Mouse (Mus musculus): ENCODE results near the gene Wap. TPM values are rescaled to one million over a fixed set of nuclear protein-coding genes. Genes with fewer than 3 reads are reported as not detected.

Wap gene
- polyA plus RNA-seq, 1 experiment from 2014 or later = not detected

DNA sequence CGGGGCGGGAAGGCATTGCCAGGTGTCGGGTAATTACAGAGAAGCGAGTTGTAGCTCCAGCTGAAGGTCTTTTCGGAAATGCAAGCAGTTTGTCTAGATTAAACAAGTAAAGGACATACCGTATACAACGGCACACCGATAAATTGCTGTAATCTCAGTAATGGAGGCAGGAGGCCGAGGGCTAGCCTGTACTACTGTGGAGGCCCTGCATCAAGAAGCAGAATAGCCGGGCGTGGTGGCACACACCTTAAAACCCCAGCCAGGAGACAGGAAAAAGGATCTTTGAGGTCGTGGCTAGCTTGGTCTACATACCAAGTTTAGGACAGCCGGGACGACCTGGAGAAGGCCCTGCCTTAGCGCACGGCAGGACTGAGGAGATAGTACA lies 12.1 kb downstream of the Wap start:
- peak overlapping the region; percentile 79 for H3K9ac ChIP-seq
- peak overlapping the region; percentile 85 for H3K27ac ChIP-seq
- H3K27me3 ChIP-seq = no peaks in the 10 kb centered on the region
- WGBS = 11% methylated on average over 16 of the region's 16 CpGs
- H3K36me3 ChIP-seq = peaks cover 31% of the 10 kb centered on the region
- H3K4me1 ChIP-seq = peaks cover 25% of the 10 kb centered on the region
- H3K4me2 ChIP-seq (replicated peaks) = peak overlapping the region; percentile 88
- H3K4me3 ChIP-seq = peak overlapping the region; percentile 75
- H3K9me3 ChIP-seq = no peaks in the 10 kb centered on the region
- peak; percentile 19; the same call in 1 of the 2 replicates for ATAC-seq (ENCODE audit: insufficient number of reproducible peaks, insufficient read depth, low FRiP score, low TSS enrichment)

DNA sequence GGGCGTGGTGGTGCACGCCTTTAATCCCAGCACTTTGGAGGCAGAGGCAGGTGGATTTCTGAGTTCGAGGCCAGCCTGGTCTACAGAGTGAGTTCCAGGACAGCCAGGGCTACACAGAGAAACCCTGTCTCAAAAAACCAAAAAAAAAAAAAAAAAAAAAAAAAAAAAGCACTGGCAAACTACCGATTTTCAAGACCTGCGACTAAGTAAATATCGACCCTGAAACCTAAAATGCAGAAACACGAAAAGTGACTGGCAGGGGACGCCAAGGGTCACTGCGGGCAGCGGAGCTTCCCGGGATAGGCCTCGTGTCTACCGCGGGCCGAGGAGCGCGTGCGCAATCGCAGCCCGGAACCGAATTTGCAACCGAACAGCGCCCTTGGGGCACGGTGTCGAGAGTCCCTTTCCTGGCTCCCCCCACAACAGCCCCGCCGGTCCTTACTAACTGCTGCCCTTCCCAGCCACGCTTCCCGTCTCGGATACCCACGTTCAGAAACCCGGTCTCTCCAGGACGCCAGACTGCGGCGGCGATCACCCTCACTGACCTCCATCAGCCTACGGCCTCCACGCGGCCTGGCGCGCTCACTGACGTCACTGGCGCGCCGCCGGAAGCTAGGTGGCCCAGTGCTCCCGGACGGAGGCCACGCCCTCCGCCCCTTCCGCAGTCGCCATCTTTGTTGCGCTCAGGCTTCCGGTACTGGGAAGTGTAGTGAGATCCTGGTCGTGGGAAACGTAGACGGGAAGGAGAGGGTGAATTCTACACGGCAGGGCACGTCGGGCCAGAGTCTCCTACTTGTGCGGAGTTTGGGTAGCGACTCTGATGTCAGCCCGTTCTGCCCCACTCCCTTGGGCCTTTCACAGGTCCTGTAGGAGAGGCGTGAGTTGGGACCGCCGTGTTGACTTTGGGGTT lies 12.7 kb downstream of the Wap start, which contains the start of gene Tbrg4:
Gene Tbrg4, minus strand, starts transcription at position 590 of the 910 bp plus-strand sequence.
- ATAC-seq (ENCODE audit: insufficient number of reproducible peaks, insufficient read depth, low FRiP score, low TSS enrichment) = peak; percentile 90
- WGBS = under 1% methylated on average over 66 of the region's 66 CpGs
- Histone ChIP-seq H3K9me3 (no peaks in the 10 kb centered on the region), H3K27ac (peak within 1 kb of the TSS; percentile 85), H3K9ac (peak within 1 kb of the TSS; percentile 79), H3K4me2 (replicated peaks) (peak within 1 kb of the TSS; percentile 88), H3K4me1 (peaks cover 25% of the 10 kb centered on the region), H3K4me3 (peak within 1 kb of the TSS; percentile 75), H3K36me3 (peaks cover 38% of the 10 kb centered on the region), H3K27me3 (no peaks in the 10 kb centered on the region)

DNA sequence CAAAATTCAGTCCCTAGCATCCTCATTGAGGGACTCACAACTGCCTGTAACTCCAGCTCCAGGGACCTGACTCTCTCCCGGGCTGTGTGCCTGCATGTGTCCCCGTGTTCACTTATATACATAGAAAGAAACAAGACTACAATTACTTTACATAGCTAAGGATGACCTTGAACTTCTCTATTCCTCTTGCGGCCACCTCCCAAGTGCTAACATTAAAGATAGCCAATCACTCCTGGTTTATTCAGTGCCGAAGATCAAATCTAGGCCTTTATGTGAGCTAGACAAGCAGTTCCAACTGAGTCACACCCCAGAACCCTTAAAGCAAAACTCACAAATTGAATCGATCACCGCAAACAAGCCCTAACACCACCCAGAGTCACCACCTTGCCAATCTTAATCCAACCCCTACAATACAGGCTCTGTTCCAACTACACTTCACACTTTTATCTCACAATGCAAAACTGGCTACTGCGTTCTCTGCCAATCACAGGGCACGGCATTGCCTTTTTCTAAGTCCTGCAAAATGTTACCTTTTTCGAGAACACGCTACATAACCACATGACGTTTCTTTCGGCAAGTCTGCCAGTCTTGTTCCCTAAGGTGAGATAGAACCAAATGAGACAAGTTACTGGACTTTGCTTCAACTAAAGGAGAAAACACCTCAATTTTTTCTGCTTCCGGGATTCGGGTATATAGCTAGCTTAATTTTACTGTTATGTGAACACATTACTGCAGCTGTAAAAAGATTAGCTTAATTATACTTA lies 13.6 kb downstream of the Wap start:
- Histone ChIP-seq H3K9ac (peak overlapping the region; percentile 79), H3K4me3 (peak overlapping the region; percentile 75), H3K4me1 (peaks cover 25% of the 10 kb centered on the region), H3K27me3 (no peaks in the 10 kb centered on the region), H3K36me3 (peaks cover 47% of the 10 kb centered on the region), H3K27ac (no peak overlapping the region), H3K9me3 (no peaks in the 10 kb centered on the region), H3K4me2 (replicated peaks) (peak overlapping the region; percentile 88)
- 69% methylated on average over 14 of the region's 14 CpGs for WGBS
- no peak for ATAC-seq (ENCODE audit: insufficient number of reproducible peaks, insufficient read depth, low FRiP score, low TSS enrichment)

DNA sequence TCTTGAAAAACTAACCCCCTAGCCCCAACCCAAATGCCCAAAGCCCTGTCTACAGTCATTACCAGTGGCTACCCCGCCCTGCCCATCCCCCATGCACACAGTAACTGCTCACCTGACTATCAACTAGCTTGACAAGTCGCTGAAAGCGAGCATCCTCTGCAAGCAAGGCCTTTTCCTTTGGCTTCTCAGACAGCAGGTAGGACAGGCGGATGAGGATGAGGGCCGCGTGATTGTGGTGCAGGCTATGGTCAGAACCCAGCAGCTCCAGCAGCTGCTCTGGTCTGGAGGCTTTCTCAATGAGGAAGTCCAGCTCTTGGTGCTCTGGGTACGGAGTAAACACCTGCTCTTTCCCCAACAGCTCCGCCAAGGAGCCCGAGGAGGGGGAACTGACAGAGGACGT lies 14.7 kb downstream of the Wap start:
- no peak for ATAC-seq (ENCODE audit: insufficient number of reproducible peaks, insufficient read depth, low FRiP score, low TSS enrichment)
- Histone ChIP-seq H3K27ac (no peak overlapping the region), H3K36me3 (peaks cover 58% of the 10 kb centered on the region), H3K4me2 (replicated peaks) (no peak overlapping the region), H3K27me3 (no peaks in the 10 kb centered on the region), H3K4me3 (no peak overlapping the region), H3K9ac (no peak overlapping the region), H3K4me1 (peaks cover 25% of the 10 kb centered on the region), H3K9me3 (no peaks in the 10 kb centered on the region)
- 91% methylated on average over 10 of the region's 10 CpGs for WGBS

DNA sequence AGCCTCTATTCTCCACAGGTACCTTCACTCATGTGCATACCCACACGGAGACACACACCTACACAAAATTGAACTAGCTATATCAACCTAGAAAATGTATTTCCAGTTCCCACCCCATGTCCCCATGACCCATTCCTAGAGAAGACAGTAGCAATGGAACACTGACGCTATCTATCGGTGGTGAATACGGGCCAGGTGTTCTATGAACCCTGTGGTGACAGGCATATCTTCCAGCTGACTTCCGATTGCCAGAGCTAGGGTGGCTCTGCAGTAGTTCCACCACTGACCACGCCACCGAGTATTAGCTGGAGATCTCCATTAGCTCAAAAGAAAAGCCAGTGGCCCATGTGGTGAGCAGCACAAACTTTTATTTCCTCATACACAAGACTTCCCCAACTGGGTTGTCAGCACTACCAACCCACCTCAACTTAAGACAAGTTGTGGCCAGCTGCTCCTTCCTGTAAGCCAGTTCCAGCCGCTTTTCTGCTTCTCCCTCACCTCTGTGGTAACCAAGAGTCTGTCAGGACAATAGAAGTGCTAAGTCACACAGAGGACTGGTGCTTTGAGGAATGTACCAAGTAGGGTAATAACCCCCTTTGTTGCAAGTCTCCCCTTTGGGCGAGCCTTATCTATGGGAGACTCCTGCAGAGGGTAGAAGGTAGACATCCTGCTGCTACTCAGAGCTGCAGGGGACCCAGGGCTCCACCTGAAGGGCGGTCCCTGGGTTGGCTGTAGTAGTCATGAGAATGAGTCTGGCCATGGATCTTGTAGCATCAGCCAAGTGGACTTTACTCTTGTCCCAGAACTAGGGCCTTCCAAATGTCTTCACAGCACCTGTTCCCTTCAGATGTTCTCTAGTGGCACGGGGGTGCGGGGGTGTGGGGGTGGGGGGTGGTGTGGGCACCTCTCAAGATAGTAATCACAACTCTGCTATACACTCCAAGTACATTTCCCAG lies 22.9 kb downstream of the Wap start:
- 94% methylated on average over 12 of the region's 12 CpGs for WGBS
- H3K36me3 ChIP-seq = peaks cover 78% of the 10 kb centered on the region

DNA sequence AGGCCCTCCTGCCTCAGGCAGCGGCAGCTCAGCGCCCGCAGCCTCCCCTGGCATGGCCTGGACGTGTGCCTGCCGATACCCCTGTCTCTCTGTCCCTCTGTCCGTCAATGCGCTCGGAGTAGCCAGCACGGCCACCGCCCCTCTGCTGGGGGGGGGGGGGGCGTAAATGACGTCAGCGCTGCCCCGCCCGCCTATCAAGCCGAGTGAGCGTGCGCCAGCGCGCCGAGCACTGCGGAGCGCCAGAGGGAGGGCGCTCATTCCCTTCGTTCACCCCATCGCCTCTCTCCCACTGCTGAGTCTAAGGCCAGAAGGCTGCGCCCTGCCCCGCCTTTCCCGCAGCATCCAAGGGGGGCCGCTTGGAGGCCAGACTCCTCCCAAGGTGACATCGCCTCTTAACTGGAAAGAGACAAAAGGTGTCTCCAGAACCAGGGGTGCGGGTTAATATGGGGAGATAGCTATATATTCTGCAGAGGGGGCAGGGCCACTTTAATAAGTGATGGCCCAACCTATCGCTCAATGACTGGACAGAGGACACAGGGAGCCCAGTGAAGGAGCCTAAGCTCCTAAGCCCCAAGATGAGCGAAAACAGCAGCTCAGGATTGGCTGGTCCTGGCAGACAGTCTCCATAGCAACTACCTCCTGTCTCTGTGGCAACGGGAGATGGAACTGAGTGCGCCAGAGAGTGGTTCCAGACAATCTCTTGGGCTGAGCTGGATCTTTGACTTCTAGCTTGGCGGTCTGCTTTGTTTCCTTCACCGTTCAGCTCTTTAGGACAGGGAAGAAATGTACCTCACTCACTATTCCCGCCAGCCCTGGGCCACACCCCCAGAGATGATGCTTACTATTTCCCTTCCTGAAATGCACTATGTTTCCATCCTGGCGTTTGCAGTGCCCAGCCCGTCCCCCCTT lies 32.7 kb downstream of the Wap start, which contains the start of gene Nacad:
Gene Nacad, minus strand, starts transcription at position 563 of the 909 bp plus-strand sequence.
- Histone ChIP-seq H3K27me3 (peaks cover 39% of the 10 kb centered on the region), H3K36me3 (no peaks in the 10 kb centered on the region), H3K27ac (0 out of 2 replicates have a peak within 1 kb of the TSS, but pooled peaks have one; percentile 6), H3K4me2 (replicated peaks) (peak within 1 kb of the TSS; percentile 67), H3K9me3 (no peaks in the 10 kb centered on the region), H3K9ac (peak within 1 kb of the TSS; percentile 38), H3K4me3 (peak within 1 kb of the TSS; percentile 41), H3K4me1 (peaks cover 19% of the 10 kb centered on the region)
- WGBS = 8% methylated on average over 36 of the region's 41 CpGs
- ATAC-seq (ENCODE audit: insufficient number of reproducible peaks, insufficient read depth, low FRiP score, low TSS enrichment) = peak; percentile 50

More for the DNA sequence above, 22.9 kb downstream of the Wap start:
- no peak for ATAC-seq (ENCODE audit: insufficient number of reproducible peaks, insufficient read depth, low FRiP score, low TSS enrichment)
- Histone ChIP-seq H3K4me3 (no peak overlapping the region), H3K27me3 (no peaks in the 10 kb centered on the region), H3K9ac (no peak overlapping the region), H3K9me3 (no peaks in the 10 kb centered on the region), H3K27ac (no peak overlapping the region), H3K4me1 (no peaks in the 10 kb centered on the region), H3K4me2 (replicated peaks) (no peak overlapping the region)

DNA sequence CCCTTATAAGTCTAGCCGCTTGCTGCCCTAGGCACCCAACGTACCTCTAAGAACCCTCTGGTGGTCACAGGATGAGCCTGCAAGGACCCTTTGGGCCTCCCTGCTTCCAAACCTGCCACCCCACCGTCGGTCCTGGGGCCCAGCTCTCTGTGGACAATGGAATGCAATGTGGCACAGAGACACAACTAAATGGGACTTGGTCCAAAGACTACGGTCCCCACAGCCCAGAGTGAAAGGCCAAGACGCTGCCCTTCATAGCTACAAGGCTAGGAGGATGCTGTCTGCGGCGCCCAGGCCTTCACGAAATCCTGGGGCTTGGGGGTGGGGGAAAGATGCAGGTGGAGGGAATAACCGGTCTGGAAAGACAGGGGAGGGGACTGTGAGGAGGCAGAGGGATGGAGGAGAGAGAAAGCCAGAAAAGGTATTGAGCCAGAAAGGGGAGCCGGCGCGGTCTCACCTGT lies 33.4 kb downstream of the Wap start:
- Histone ChIP-seq H3K27ac (0 out of 2 replicates have a peak overlapping the region, but pooled peaks have one; percentile 6), H3K27me3 (peaks cover 39% of the 10 kb centered on the region), H3K4me2 (replicated peaks) (peak overlapping the region; percentile 67), H3K36me3 (0 out of 2 replicates have a peak, but pooled peaks cover 3% of the 10 kb centered on the region), H3K9me3 (no peaks in the 10 kb centered on the region), H3K9ac (peak overlapping the region; percentile 38), H3K4me3 (peak overlapping the region; percentile 41), H3K4me1 (peaks cover 19% of the 10 kb centered on the region)
- ATAC-seq (ENCODE audit: insufficient number of reproducible peaks, insufficient read depth, low FRiP score, low TSS enrichment) = no peak
- 16% methylated on average over 13 of the region's 13 CpGs for WGBS

DNA sequence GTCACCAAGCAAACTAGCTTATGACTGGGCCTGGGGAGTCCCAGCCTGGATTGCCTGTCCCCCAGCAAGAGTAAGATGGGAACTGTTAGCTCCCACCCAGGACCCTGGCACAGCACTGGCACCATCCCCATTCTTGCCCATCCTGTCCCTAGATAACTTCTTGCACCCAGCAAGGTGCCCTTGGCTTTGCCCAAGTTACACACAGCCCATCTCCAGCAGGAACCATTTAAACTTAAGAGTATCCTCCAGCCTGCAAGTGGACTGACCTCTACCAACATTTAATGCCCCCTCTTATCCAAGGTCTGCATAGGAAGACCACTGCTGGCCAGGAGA lies 33.9 kb downstream of the Wap start:
- no peak for ATAC-seq (ENCODE audit: insufficient number of reproducible peaks, insufficient read depth, low FRiP score, low TSS enrichment)
- Histone ChIP-seq H3K27me3 (peaks cover 39% of the 10 kb centered on the region), H3K4me1 (peaks cover 19% of the 10 kb centered on the region), H3K4me2 (replicated peaks) (peak overlapping the region; percentile 67), H3K36me3 (0 out of 2 replicates have a peak, but pooled peaks cover 3% of the 10 kb centered on the region), H3K9me3 (no peaks in the 10 kb centered on the region), H3K27ac (0 out of 2 replicates have a peak overlapping the region, but pooled peaks have one; percentile 6), H3K9ac (no peak overlapping the region), H3K4me3 (peak overlapping the region; percentile 41)

DNA sequence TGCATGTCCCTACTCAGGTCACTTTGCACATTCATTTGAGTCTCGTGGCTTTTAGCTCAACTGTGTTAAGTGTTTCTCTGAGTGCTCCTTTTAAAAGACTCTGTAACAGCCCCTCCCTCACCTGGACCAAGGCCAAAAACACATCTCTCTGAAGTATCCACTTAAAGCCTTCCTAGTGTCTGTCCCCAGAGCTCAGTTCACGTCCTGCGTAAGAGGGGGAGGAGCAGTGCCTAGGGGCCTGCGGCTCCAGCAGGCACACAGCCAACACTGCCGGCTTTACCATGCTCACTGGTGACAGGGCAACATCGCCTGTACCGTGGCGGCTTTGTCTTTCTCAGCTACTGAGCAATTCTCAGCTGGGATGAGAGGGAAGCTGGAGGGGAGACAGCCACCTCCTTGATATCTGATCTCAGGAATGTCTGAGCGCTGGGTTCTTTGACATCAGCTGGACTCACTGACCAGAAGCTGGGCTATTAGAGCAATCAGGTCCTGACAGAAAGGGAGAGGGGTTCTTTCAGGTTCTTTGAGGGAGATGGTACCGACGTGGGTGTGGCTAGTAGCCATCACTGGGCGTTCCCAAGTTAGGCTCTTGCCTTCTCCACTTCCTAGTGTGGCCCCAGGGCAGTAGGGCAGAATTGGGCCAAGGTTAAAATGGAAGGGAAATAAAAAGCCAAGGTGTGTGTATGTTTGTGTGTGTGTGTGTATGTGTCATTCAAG lies 34.4 kb downstream of the Wap start:
- Histone ChIP-seq H3K27ac (no peak overlapping the region), H3K9ac (0 out of 2 replicates have a peak overlapping the region, but pooled peaks have one; percentile 15), H3K36me3 (0 out of 2 replicates have a peak, but pooled peaks cover 3% of the 10 kb centered on the region), H3K4me1 (peaks cover 22% of the 10 kb centered on the region), H3K27me3 (peaks cover 39% of the 10 kb centered on the region), H3K4me3 (peak overlapping the region; percentile 41; the same call in 1 of the 2 replicates), H3K4me2 (replicated peaks) (peak overlapping the region; percentile 67), H3K9me3 (no peaks in the 10 kb centered on the region)
- ATAC-seq (ENCODE audit: insufficient number of reproducible peaks, insufficient read depth, low FRiP score, low TSS enrichment) = 0 out of 2 replicates have a peak, but pooled peaks have one; percentile 29
- WGBS = 15% methylated on average over 12 of the region's 12 CpGs
